Mouse (Mus musculus) right cerebral cortex, postnatal 4 days (tissue): Measurements from ENCODE around the gene 4930426L09Rik.
"Not testable (repeated sequence)": the region's sequence is repeated elsewhere in the genome, so short reads cannot be mapped to it uniquely, and the experiment has no call there.

Source experiments
- DNase-seq: peaks from one replicate; pipeline ENCODE4 v3.0.0-alpha.2; 2022

4930426L09Rik gene

GRCm38 (mm10) chr2:18971564-18971963, 26.6 kb upstream of the 4930426L09Rik start:
- no peak for DNase-seq

GRCm38 (mm10) chr2:18974882-18975645, 23.1 kb upstream of the 4930426L09Rik start:
- no peak for DNase-seq

DNA sequence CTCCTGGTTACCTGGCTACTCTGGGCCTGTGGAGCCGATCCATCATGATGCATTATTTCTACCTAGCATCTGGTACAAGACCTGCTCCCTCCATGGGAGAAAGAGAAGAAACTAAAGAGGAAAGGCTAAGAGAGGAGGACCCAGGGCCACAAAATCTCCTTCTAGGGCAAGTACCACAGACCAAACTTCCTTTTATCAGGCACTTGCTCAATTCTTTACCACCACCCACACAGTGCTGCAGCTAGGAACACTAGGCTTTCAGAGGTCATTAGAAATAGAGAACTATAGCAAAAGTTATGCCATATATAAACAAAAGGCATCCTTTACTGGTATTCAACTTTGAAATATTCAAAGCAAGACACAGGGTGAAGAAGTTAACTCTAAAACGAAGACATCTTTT, 22.0 kb upstream of the 4930426L09Rik start:
- DNase-seq, result no peak

- DNase-seq, result no peak
Measured at GRCm38 (mm10) chr2:18977201-18977805, 20.8 kb upstream of the 4930426L09Rik start.

- no peak for DNase-seq
Measured at GRCm38 (mm10) chr2:18979046-18979445, 19.1 kb upstream of the 4930426L09Rik start.

GRCm38 (mm10) chr2:18979675-18980074, 18.5 kb upstream of the 4930426L09Rik start:
- no peak for DNase-seq

DNA sequence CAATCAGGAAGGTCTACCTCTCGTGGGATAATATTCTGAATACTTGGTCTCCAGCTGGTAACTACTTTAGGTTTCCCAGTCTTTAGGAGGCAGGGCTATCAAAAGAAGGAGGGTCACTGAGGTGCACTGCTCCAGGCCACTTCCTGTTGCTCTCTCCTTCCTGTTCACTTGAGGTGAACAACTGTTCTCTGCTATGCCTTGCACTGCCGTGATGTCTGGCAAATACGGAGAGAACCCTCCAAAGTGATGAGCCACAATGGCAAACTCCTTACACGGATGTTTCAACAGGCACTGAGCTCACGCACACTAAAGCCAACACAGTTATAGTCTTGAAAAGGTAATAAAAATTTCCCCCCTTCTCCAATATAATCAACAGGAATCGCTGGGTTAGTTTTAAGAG, 15.6 kb upstream of the 4930426L09Rik start:
- DNase-seq, result no peak

GRCm38 (mm10) chr2:18983546-18983945, 14.6 kb upstream of the 4930426L09Rik start:
- no peak for DNase-seq

- DNase-seq, result no peak
Measured at GRCm38 (mm10) chr2:18984095-18984847, 13.9 kb upstream of the 4930426L09Rik start.

DNA sequence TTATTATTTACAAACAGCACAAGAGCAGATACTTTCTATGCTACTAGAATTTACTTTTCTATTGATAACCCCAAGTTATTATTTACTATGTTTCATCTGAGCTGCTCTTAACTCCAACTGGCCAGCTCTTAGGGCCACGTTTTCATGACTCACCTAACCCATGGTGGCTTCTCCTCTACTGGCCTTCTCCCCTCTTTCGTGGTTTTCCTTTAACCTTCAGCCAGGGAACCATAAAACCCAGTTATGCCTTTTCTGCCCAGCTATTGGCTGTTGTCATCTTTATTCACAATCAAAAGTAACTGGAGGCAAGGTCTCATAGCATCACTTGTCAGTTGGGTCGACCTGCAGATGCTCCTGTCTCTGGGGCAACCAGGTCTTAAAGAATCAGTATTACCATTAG, 12.6 kb upstream of the 4930426L09Rik start:
- DNase-seq, result no peak

GRCm38 (mm10) chr2:18988885-18989284, 9.3 kb upstream of the 4930426L09Rik start:
- no peak for DNase-seq

GRCm38 (mm10) chr2:18992512-18993510, 5.3 kb upstream of the 4930426L09Rik start:
- no peak for DNase-seq

DNA sequence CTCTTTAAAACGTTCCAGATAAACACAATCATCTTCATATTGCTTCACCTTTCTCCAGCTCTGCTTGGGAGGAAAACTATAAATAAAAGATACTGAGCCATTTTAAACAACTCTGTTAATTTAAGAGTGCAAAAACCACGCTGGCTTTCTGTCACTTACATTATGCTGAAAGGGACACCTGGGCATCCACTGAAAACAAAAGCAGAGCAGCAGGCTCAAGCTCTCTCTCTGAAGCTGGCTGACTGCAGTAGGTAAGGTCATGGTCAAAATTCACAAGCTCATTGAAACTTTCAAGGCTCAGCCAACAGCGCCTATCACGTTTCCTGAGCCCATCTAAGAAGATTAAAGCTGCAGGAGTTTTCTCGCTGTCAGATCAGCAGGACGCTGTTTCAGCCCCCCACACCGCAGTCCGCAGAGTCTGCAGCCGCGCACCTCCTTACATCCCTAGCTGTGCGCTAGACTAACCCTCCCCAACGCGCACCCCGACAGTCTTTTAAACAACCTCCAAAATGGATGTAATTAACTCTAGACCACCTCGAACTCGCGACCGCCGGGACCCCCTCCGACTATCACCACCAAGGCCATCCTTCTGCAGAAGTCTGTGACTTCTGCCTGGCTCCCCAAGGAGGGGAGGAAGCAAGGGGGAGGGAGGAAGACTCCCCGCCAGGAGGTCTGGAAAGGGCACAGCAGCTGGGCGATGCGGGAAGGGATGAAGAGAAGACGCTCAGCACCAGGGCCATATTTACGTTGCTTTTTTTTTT, 1.5 kb upstream of the 4930426L09Rik start:
- DNase-seq, result no peak

DNA sequence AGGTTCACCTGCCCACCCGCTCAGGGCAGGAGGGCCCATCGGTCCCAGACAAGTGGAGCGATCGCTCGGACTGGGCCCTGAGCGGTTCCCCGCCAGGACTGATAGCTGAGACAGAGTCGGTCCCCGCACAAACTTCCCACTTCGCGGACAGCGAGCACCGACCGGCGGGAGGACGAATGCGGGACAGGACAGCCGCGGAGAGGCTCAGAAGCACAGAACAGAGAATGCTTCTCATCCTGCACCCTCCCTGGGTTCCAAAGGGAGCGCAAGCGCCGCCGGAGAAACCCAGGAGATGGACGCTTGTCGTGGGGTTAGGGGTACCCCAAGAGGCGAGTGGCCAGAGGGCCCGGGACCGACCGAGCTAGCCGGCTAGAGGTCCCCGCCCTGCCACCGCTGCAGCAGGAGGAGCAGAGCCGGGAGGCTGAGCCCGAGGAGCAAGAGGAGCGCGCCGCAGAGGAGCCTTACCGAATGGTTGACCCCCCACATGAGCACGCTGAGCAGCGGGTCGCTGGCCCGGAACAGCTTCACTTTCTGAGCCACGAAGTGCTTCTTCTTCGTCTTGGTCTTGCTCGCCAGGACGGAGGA, 664 bp upstream of the 4930426L09Rik start:
- peak; percentile 60 for DNase-seq

- no peak for DNase-seq
Measured at GRCm38 (mm10) chr2:18999395-18999794, 1.3 kb downstream of the 4930426L09Rik start.

DNA sequence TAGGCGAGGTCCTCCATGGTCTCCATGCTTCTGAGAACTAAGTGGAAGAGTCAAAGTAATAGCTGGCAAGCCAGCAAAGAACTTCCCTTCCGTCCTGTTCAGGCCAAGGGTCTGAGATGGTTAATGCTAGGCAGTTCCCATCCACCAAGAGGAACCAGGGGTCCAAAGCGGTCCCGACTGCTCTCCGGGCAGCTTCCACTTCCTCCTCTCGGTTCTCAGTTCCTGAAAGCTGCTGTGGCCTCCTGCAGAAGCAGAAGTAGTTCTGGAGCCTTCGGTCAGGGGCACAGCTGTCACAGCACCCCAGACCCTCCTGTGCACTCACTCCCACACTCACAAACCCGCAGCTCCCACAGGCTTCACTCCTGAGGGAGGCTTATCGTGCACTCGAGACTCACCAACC, 6.7 kb downstream of the 4930426L09Rik start:
- no peak for DNase-seq

DNA sequence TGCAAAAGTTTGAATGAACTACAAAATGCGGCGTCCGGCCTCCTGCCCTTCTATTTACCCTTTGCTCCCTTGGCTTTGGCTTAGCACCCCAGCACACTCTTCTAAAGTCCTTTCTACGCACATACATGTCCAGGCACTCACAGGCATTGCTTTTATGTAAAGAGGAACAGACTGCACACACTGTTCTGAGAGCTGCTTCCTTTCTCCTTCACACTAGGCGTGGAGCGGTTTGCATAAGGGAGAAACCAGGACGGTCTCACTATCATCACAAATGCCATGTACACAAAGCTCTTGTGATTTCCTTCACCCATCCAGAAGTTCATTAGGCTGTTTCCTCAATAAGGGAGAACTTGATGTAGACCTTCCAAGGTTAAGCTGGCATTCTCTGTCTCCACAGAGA, 8.0 kb downstream of the 4930426L09Rik start:
- DNase-seq, result no peak

DNA sequence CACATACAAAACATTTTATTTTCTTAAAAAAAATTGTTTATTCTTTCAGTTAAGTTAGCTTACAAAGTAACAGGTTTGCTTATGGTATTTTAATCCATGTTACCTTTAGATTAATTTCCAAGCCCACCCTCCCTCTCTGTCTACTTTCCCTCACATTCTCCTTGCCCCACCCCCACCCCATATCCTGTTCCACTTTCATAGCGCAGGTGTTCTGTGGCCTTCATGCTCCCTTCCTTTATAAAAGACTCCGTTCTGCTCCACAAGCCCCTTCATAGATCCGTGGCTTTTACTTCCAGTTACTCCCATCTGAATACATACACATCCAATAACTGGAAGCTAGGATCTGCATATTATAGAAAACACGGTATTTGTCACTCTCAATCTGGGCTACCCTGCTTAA, 9.4 kb downstream of the 4930426L09Rik start:
- no peak for DNase-seq

- DNase-seq, result not testable (repeated sequence)
Measured at GRCm38 (mm10) chr2:19010541-19010940, 12.4 kb downstream of the 4930426L09Rik start.

- no peak for DNase-seq
Measured at GRCm38 (mm10) chr2:19011443-19011842, 13.3 kb downstream of the 4930426L09Rik start.

DNA sequence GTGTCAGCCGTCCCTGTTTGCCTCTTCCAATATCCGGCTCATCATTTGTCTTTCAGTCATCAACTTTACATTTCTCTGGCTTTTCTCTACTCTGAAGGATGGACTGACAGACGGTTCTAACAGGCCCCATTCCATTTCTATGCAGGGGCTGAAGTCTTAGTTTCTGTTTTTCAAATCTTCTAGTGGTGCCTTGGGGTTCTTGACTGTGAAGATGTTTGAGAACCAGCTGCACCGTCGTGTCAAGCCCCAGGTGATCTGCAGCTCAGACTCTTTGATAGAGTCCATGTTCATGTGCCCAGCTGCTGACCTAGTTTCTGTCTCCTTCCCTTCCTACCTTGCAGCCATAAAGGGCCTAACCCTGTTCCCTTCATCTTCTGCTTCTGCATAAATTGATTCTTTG, 18.2 kb downstream of the 4930426L09Rik start:
- DNase-seq, result no peak
